Mouse (Mus musculus): ENCODE data around the gene St6galnac4. TPM values are rescaled to one million over a fixed set of nuclear protein-coding genes. Genes with fewer than 3 reads are reported as not detected.

Gene St6galnac4
- 66.9 and 75.7 TPM in 2 replicates for total RNA-seq (2014; rRNA removed)
- 45.6 and 47.5 TPM in 2 replicates for polyA plus RNA-seq (2015; fragmentation: Nextera tagmentation; extraction: Ambion mirVana)

DNA sequence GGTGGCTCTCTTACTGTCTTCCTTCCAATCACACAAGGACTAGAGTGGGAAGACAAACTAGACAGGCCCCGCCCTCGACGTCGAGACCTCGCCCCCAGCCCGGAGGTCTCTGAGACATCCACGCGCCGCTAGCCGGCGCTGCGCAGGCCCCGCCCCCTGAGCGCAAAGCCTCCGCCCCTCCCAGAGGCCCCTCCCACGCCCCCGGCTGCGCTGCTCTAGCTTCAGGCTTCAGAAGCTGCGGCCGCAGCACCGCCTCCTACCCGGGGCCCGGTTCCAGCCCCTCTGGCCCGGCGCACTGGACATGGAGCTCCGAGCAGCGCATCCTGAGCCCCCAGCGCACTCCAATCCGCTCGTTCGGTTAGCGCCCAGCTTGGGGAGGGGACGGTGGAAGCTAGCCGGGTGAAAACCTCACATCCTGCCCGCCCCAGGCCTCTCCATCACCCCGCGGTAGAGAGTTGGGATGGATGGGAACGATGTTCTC, at the start of gene St6galnac4:
TSS of gene St6galnac4 (plus strand) at position 225 of the 481 bp plus-strand sequence.
- H3K27ac ChIP-seq, result peak within 1 kb of the TSS; percentile 51; the same call in 1 of the 2 replicates
- peak within 1 kb of the TSS; percentile 52 for H3K4me3 ChIP-seq (ENCODE audit: low read length)
- H3K27me3 ChIP-seq (ENCODE audit: insufficient read depth, low read length), result no peaks in the 10 kb centered on the region
- peak within 1 kb of the TSS; percentile 60 for H3K9ac ChIP-seq (replicated peaks; ENCODE audit: low read length)
- H3K4me2 ChIP-seq (ENCODE audit: low read depth, low read length), result peak within 1 kb of the TSS; percentile 61
- peaks cover 21% of the 10 kb centered on the region for H3K4me1 ChIP-seq (ENCODE audit: insufficient read depth, low read length)
- DNase-seq (ENCODE audit: low spot score), result peak; percentile 97
- H3K36me3 ChIP-seq (ENCODE audit: insufficient read depth, low read length), result no peaks in the 10 kb centered on the region
- under 1% methylated on average over 38 of the region's 38 CpGs for WGBS
- peak; percentile 39 for TF ChIP-seq CTCF (IDR thresholded peaks at IDR 0.05; ENCODE audit: low read depth)
- ATAC-seq, result peak; percentile 88
- H3K9me3 ChIP-seq (ENCODE audit: low read length), result no peaks in the 10 kb centered on the region

DNA sequence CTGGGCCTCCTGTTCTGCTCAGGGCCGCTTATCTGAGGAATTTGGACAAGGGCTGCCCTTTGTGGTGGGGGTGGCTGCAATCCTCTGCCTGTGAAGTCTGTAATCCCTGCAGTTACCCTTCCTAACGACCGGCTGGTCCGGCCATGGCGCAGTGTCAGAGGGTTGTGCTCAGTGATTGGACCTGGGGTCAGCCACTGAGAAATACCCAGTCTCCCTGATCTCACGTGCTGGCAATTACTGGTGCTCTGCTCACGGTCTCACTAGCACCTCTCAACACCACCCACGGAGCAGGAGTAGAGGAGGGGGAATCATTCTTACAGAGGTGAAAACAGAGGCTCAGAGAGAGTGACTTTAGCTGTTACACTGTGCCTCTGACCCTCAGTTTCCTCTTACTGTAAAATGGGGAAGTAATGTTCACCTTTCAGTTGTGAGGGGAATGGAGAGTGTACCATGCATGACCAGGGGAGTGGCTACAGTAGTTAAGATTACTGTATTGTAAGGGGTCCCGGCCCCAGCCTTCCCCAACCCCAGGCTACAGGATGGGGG, 49.5 kb upstream of the St6galnac4 start:
- H3K9ac ChIP-seq (replicated peaks; ENCODE audit: low read length), result peak overlapping the region; percentile 99
- WGBS, result 9% methylated on average over 9 of the region's 9 CpGs
- H3K9me3 ChIP-seq (ENCODE audit: low read length), result no peaks in the 10 kb centered on the region
- DNase-seq (ENCODE audit: low spot score) (peak; percentile 23), ATAC-seq (no peak)
- peak overlapping the region; percentile 97 for H3K4me3 ChIP-seq (ENCODE audit: low read length)
- no peaks in the 10 kb centered on the region for H3K27me3 ChIP-seq (ENCODE audit: insufficient read depth, low read length)
- no peaks in the 10 kb centered on the region for H3K36me3 ChIP-seq (ENCODE audit: insufficient read depth, low read length)
- TF ChIP-seq CTCF (IDR thresholded peaks at IDR 0.05; ENCODE audit: low read depth), result no peak
- H3K27ac ChIP-seq, result peak overlapping the region; percentile 94; the same call in 1 of the 2 replicates
- peaks cover 27% of the 10 kb centered on the region for H3K4me1 ChIP-seq (ENCODE audit: insufficient read depth, low read length)
- peak overlapping the region; percentile 74 for H3K4me2 ChIP-seq (ENCODE audit: low read depth, low read length)

DNA sequence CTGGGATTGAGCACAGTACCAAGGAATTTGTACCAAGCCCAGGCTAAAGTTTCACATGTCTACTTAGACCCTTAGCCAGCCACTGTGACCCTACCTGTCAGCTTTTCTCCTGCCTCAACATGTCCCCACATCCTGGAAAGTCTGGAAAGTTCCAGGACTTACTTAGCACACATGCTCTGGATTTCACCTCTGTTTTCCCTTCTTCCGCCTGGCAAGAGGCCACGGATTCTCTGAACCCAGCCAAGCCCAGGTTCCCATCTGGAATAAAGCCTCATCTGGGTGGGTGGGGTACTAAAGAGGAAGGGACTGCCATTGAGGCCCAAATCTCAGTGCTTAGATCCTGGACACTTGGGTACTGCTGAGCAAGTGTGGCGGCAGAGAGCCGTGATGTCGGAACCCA, 49.0 kb upstream of the St6galnac4 start:
- Histone ChIP-seq H3K9me3 (ENCODE audit: low read length) (no peaks in the 10 kb centered on the region), H3K27ac (peak overlapping the region; percentile 94; the same call in 1 of the 2 replicates), H3K36me3 (ENCODE audit: insufficient read depth, low read length) (no peaks in the 10 kb centered on the region), H3K4me1 (ENCODE audit: insufficient read depth, low read length) (peaks cover 32% of the 10 kb centered on the region), H3K9ac (replicated peaks; ENCODE audit: low read length) (peak overlapping the region; percentile 99; the same call in 1 of the 2 replicates), H3K27me3 (ENCODE audit: insufficient read depth, low read length) (no peaks in the 10 kb centered on the region), H3K4me3 (ENCODE audit: low read length) (peak overlapping the region; percentile 97), H3K4me2 (ENCODE audit: low read depth, low read length) (peak overlapping the region; percentile 74)
- TF ChIP-seq CTCF (IDR thresholded peaks at IDR 0.05; ENCODE audit: low read depth), result no peak
- DNase-seq (ENCODE audit: low spot score), result no peak
- WGBS, result 57% methylated on average over 5 of the region's 5 CpGs
- no peak for ATAC-seq

- H3K9me3 ChIP-seq (ENCODE audit: low read length), result no peaks in the 10 kb centered on the region
- peaks cover 35% of the 10 kb centered on the region for H3K4me1 ChIP-seq (ENCODE audit: insufficient read depth, low read length)
- H3K4me3 ChIP-seq (ENCODE audit: low read length), result no peak overlapping the region
- 51% methylated on average over 4 of the region's 4 CpGs for WGBS
- no peak overlapping the region for H3K27ac ChIP-seq
- no peaks in the 10 kb centered on the region for H3K27me3 ChIP-seq (ENCODE audit: insufficient read depth, low read length)
- TF ChIP-seq CTCF (IDR thresholded peaks at IDR 0.05; ENCODE audit: low read depth), result no peak
- no peaks in the 10 kb centered on the region for H3K36me3 ChIP-seq (ENCODE audit: insufficient read depth, low read length)
- DNase-seq (ENCODE audit: low spot score), result no peak
- H3K9ac ChIP-seq (replicated peaks; ENCODE audit: low read length), result no peak overlapping the region
- ATAC-seq, result no peak
- H3K4me2 ChIP-seq (ENCODE audit: low read depth, low read length), result peak overlapping the region; percentile 74
Observed at GRCm38 (mm10) chr2:32538461-32538860, 48.4 kb upstream of the St6galnac4 start.

GRCm38 (mm10) chr2:32539452-32539981, 47.4 kb upstream of the St6galnac4 start:
- DNase-seq (ENCODE audit: low spot score), result no peak
- H3K4me2 ChIP-seq (ENCODE audit: low read depth, low read length), result peak overlapping the region; percentile 74
- H3K4me3 ChIP-seq (ENCODE audit: low read length), result no peak overlapping the region
- 72% methylated on average over 14 of the region's 14 CpGs for WGBS
- H3K4me1 ChIP-seq (ENCODE audit: insufficient read depth, low read length), result peaks cover 35% of the 10 kb centered on the region
- no peak for ATAC-seq
- no peak for TF ChIP-seq CTCF (IDR thresholded peaks at IDR 0.05; ENCODE audit: low read depth)
- no peaks in the 10 kb centered on the region for H3K36me3 ChIP-seq (ENCODE audit: insufficient read depth, low read length)
- H3K27me3 ChIP-seq (ENCODE audit: insufficient read depth, low read length), result no peaks in the 10 kb centered on the region
- H3K9ac ChIP-seq (replicated peaks; ENCODE audit: low read length), result no peak overlapping the region
- H3K9me3 ChIP-seq (ENCODE audit: low read length), result no peaks in the 10 kb centered on the region
- H3K27ac ChIP-seq, result no peak overlapping the region

- Histone ChIP-seq H3K4me1 (ENCODE audit: insufficient read depth, low read length) (peaks cover 35% of the 10 kb centered on the region), H3K4me3 (ENCODE audit: low read length) (no peak overlapping the region), H3K4me2 (ENCODE audit: low read depth, low read length) (no peak overlapping the region), H3K27ac (no peak overlapping the region), H3K27me3 (ENCODE audit: insufficient read depth, low read length) (no peaks in the 10 kb centered on the region), H3K36me3 (ENCODE audit: insufficient read depth, low read length) (no peaks in the 10 kb centered on the region), H3K9ac (replicated peaks; ENCODE audit: low read length) (no peak overlapping the region), H3K9me3 (ENCODE audit: low read length) (no peaks in the 10 kb centered on the region)
- WGBS, result 84% methylated on average over 2 of the region's 2 CpGs
- TF ChIP-seq CTCF (IDR thresholded peaks at IDR 0.05; ENCODE audit: low read depth), result no peak
- DNase-seq (ENCODE audit: low spot score) (no peak), ATAC-seq (no peak)
Observed at GRCm38 (mm10) chr2:32541333-32541908, 45.5 kb upstream of the St6galnac4 start.

Data from hindbrain, postnatal 0 days (tissue).